Mouse (Mus musculus) heart, postnatal 14 days (tissue): ENCODE data around the gene Mme. TPM values are rescaled to one million over a fixed set of nuclear protein-coding genes. Genes with fewer than 3 reads are reported as not detected.

ENCODE experiments used
- total RNA-seq, 2 experiments: library from RNA; stranded (reverse); gene quantifications; 2 replicates each; pipeline ENCODE4 v1.2.3; 2021

Gene Mme
- total RNA-seq, 2 experiments from 2014 or later: 10.2 to 11.9 TPM

Other genes with a start within 250 kb of the Mme start
- gene Gm34302, start 242.3 kb downstream of the Mme start, total RNA-seq: 100 to 1,000 TPM; 303 to 346 TPM